Mouse (Mus musculus) left cerebral cortex, postnatal 10 days (tissue): Measurements from ENCODE around the gene Pla2g1b. TPM values are rescaled to one million over a fixed set of nuclear protein-coding genes. Genes with fewer than 3 reads are reported as not detected.
"Not testable (repeated sequence)": the region's sequence is repeated elsewhere in the genome, so short reads cannot be mapped to it uniquely, and the experiment has no call there.

Source experiments
- DNase-seq, 2 experiments: peaks; one replicate each; pipeline ENCODE4 v3.0.0; 2021 to 2022; ENCODE audit warnings: low spot score in 2 of 2, mixed read lengths in 1 of 2; ENCODE audit errors: extremely low spot score in 1 of 2
- intact Hi-C: fragments of 180-260 bp; cut with DNase I; formaldehyde crosslinking; loops from one replicate; pipeline ENCODE4 v1.15.1; 2025
- total RNA-seq, 2 experiments: library from RNA; stranded (reverse); gene quantifications; 2 replicates each; pipeline ENCODE4 v1.2.3; 2021

Gene Pla2g1b
- total RNA-seq, 2 experiments from 2014 or later = not detected

DNA sequence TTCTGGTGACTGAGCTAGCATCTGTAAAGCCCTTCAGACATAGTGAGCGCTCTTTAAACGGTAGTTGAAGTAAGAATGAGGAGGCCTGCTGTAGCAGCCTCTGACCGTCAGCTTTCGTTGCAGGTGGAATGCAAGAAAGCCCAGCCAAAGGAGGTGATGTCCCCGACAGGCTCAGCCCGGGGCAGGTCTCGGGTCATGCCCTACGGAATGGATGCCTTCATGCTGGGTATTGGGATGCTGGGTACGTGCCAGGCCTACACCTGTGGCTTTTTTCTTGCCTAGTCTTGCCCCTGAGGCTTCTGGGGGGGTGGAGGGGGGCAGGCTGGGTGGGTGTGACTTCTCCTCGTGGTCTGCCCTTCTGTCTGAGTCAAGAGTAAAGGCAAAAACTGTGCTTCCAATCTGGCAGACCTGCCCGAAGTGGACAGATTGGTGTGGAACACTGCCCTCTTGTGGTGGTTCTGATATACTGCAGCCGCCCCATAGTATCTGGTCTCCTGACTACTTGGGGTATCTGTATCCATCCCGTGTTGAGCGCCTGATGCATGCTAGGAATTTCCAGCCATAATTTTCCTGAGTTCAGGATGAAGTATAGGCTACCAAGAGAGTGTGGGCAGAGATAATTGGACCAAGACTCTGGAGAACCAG is 24.7 kb upstream of the Pla2g1b start:
- intact Hi-C loops = loop anchor here (2.0 kb wide), 1 partner anchor 83 kb away; no protein-coding TSS in a partner anchor
- peak; percentile 78 to 82 for DNase-seq

DNA sequence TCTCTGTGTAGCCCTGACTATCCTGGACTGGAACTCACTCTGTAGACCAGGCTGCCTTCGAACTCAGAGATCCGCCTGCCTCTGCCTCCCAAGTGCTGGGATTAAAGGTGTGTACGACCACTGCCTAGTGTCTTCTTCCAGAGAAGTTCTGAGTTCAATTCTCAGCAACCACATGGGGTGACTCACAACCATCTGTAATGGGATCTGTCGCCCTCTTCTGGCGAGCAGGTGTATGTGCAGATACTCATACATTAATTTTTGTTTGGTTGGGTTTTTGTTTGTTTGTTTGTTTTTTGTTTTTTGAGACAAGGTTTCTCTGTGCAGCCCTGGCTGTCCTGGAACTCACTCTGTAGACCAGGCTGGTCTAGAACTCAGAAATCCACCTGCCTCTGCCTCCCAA is 23.4 kb upstream of the Pla2g1b start:
- DNase-seq, intact Hi-C loops: not testable (repeated sequence)

DNA sequence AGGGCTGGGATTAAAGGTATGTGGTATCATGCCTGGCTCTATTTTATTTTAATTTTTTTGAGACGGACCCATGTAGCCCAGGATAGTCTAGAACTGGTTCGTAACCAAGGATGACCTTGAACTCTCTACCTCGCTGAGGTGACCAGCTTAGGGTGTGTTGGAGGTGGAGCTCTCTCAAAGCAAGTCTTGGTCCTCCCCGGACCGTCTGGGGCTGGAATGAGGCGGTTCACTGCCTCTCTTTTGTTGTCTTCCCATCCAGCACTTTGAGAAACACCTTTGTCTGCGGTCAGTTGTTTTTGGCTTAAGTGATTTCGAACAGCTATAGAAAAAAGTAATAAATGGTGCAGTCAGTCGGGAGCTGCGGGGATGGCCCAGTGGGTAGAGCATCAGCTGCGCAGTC is 21.9 kb upstream of the Pla2g1b start:
- no peak for DNase-seq
- intact Hi-C loops = no loop called here

DNA sequence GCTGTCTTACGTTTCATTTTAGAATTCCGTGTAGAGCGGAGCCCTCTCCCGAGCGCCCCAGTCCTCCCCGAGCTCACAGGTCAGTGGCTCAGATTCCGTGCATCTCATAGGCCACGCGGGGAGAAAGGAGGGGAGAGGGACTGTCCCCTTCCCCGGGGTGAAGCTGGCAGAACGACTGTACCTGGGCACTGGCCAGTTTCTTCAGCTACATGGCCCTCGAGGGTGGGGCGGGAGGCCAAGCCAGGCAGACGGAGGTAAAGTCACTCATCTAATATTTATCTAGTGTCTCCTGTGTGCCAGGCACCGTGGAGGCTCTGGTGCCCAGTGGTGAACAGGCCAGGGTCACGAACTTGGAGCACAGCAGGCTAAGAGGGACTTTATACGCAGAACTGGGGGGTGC is 19.0 kb upstream of the Pla2g1b start:
- intact Hi-C loops = no loop called here
- DNase-seq = no peak

DNA sequence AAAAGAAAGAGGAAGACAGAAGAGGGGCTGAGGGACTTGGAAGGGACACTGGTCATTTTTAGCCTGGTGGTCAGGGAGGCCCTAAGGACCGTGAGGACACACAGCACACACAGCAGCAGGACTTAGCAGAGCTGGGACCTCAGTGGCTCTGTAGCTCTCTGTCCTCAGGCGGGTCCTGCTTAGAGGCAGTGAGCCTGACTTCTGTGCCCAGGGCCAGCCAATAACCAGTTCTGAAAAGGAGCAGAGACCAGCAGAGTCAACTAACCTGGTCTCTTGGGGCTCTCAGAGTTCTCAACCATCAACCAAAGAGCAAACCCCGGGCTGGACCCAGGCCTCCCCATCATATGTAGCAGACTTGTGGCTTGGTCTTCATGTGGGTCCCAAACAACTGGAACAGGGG is 16.8 kb upstream of the Pla2g1b start:
- no peak for DNase-seq
- intact Hi-C loops = no loop called here

DNA sequence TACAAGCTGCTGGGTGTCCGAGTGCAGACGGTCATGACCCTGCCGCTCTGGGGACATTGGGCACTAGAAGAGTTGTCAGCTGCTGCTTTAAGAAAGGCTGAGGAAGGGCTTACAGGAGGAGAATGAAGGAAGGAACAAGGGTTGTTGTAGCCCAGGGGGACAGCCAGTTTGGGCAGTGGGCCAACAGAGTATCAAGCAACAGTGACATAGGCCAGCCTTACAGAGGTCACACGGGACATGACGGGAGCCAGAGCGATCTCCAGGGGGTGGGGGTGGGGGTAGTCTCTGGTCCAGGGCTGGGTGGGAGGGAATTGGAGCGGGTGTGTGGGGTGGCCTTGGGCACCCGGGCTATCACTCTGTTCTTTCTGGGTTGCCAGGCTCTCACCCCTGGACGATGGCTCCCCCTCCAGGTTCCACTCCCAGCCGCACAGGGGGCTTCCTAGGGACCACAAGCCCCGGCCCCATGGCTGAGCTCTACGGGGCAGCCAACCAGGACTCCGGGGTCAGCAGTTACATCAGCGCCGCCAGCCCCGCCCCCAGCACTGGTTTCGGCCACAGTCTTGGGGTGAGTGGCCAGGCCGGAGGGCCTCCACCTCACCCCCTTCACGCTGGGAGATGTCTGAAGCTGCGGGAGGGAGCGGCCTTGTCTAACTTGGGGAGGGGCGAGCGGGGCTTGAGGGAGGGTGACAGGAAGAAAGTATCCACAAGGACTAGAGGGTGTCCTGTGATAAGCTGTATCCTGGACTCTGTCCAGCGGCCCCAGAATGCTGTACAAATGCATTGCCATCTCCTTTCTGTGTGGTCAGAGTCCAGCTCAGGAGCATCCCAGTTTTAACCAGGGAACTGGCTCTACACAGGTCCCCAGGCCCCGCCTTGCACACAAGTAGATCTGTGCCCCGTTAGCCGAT is 15.4 kb upstream of the Pla2g1b start:
- intact Hi-C loops = no loop called here
- DNase-seq = no peak

DNA sequence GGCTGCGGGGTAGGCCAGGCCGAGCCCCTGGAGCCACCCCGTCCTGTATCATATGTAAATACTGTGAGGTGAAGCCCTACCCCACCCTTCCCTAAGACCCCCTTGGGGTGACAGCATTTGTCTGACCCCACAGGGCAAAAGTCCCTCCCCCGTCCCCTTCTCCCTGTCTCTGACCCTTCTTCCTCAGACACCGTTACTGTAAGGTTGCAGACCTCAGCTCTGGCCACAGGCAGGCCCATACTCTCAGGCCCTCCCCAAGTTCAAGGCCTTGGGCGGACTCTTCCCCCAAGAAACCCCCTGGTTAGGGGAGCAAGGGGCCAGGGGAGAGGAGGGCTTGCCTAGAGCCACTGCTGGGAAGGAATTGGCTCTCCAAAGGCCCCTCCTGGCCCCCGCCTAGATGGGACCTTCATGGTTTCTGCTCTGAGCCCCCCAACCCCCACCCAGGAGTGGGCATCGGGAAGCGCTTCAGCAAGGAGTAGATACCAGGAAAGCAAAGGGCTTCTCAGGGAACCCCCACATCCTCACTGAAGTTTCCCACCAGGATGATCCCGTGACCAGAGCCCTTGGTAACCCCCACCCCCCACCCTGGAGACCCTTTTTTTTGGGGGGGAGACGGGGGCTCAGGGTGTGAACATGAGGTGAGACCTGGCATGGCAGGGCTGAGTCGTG is 11.5 kb upstream of the Pla2g1b start:
- DNase-seq = no peak
- intact Hi-C loops = no loop called here

DNA sequence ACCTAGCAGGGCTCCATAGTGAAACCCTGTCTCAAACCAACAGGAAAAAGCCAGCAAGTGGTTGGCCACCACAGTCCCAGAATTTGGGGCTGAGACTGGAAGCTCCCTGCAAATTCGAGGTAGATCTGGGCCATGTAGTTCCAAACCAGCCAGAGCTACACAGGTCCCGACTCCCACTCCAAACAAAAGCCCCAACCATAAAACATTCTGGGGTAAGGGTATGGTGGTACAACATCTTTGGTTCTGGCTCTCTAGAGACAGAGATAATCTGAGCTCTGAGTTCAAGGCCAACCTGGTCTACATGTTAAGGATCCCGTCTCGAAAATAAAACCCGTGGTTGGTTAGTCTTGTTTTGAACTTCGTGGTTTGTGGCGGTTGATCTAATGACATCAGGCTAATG is 10.2 kb upstream of the Pla2g1b start:
- DNase-seq = no peak
- intact Hi-C loops = no loop called here

DNA sequence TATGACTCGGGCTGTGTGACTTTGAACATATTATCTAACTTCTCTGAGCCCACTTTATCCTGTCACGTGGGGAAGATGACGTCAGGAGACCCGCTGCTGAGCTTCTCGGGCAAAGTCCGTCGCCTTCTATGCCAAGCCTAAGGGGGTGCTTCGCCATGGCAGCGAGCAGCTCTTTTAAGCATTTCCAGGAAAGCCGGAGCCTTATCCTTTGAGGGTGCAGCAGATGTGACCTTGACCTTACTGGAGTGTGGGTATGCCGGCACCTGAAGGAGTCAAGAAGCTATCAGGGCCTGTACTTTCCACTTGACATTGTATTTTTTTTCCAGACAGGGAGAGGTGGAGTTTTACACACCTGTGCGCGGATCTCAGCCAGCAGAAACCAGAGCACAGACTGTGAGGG is 7.1 kb upstream of the Pla2g1b start:
- intact Hi-C loops = no loop called here
- no peak for DNase-seq

DNA sequence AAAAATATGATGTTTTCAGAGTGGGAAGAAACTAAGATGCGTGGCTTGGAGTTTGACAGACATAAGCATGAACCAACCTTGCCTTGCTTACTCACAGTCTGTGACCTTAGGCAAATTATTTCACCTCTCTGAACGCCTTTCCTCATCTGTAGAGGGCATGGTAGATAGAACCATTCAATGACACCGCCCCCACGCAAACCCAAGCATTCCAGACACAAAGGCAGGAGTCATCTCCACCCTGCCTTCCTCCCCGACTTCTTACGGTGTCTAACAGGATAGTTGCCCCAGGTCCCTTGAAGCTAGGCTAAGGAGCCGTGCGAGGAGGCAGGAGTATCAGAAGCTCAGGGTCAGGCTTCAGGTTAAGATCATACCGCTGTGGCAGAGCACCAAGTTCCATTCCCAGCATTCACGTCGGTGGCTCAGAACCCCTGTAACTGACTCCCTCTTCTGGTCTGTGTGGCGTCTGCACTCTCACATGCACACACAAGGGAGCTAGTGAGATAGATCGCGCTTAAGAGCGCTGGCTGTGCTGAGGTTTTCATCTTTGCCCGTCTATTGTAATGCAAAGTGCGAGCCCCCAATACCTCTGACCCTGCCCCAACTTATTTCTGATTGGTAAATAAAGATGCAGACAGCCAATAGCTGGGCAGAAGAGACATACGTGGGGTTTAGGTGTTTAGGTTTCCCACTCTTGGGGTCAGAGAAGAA is 1.5 kb upstream of the Pla2g1b start:
- DNase-seq = no peak
- intact Hi-C loops = no loop called here

DNA sequence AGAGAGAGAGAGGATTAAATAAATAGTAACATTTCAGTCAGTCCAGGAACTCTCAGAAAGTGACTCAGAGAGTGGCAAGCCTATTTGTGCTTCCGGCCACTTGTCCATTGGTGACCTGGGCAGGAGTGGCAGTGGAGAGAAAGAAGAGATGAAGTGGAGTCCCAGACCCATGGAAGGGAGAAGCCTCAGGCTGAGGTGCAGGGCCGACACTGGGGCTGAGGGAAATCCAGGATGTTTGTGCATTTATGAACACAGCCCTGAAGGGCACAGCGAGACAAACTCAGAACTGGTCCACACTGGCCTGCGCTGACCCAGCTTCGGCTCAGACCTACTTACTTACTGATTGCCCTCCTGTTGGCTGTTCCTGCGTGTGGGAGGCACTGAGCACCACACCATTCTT is 3.7 kb downstream of the Pla2g1b start:
- intact Hi-C loops = no loop called here
- no peak for DNase-seq

DNA sequence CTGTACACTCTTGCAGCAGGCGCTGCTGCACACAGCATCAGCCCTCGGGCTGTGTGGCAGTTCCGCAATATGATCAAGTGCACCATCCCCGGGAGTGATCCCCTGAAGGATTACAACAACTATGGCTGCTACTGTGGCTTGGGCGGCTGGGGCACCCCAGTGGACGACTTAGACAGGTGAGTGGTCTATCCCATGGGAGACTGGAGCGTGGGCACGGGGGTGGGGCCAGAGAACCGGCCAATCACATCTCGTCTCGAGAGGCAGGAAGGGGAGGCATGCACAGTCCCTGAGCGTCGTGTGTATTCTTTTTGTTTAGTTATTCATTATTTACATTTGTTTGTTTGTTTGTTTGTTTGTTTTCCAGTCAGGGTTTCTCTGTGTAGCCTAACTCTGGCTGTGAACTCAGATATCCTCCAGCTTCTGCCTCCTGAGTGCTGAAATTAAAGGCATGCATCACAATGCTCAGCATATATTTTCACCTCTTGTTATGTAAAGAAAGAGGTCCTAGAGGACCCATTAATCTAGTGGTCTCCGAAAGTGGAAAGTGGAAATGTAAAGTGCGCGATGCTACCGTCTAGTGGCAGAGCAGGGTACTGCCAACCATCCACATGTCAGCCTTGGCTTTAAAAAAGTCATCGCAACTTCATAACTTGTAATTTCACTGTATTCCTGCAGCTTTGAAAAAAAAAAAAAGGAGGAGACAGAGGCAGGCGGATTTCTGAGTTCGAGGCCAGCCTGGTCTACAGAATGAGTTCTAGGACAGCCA is 4.9 kb downstream of the Pla2g1b start:
- intact Hi-C loops = no loop called here
- DNase-seq = no peak

DNA sequence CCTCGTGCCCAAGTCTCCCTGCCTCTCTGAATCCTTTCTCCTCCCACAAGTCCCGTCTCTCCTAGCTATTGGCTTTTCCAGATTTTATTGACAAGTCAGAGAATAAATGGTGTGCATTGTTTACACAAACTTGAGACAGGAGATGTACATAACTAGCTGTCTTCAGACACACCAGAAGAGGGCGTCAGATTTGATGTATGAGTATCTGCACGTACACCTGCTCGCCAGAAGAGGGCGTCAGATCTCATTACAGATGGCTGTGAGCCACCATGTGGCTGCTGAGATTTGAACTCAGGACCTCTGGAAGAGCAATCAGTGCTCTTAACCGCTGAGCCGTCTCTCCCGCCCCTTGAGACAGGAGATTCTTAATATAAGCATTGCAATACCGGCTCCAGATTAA is 7.1 kb downstream of the Pla2g1b start:
- intact Hi-C loops = no loop called here
- DNase-seq = no peak

DNA sequence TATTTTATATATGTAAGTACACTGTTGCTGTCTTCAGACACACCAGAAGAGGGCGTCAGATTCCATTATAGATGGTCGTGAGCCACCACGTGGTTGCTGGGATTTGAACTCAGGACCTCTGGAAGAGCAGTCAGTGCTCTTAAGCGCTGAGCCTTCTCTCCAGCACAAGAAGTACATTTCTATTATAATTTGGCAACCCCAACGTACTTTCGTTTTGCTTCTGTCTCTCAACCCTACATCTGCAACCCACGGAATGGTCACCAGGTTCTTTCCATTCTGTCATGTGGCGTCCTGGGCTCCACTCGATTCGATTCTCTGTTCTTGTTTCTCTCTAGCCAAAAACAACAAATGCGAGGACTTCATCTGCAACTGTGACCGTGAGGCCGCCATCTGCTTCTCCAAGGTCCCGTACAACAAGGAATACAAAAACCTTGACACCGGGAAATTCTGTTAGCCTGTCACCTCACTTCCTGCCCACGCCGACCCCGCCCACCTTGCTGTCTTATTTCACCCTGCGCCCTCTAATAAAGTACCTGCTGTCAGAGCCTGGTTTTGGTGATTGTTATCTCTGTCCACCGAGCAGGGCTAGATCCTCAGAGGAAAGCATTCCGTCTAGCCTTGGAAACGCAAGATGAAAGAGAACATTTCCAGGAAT is 8.2 kb downstream of the Pla2g1b start:
- intact Hi-C loops = no loop called here
- no peak for DNase-seq

DNA sequence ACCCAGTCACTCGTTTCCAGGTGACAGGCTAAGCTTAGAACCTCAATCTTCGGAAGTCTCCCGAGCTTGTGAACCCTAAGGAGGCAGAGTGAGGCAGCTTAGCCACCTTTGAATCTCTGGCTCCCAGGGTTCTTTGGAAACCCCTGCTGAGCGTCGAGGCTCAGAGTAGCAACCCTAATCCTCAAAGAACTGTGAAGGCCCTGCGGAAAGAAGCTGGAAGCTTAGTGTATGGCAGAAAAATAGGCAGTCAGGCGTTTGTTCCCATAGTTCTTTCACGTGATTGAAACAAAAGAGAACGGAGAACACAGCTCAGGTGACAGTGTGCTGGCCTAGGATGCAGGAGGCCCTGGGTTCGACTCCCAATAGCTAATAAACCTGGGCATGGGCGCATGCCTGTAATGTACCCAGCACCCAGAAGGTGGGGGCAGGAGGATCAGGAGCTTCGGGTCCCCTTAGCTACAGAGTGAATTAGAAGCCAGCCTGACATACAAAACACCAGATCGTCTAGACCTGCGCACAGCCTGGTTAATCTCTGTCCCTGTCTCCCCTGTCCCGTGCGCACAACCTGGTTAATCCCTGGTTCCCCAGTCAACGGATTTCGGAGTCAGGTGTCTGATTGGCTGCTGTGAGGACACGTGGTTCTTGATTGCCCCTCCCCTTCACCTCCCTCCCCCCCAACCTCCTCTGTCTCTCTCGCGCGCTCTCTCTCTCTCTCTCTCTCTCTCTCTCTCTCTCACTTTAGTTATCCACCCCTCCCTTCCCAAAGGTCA is 9.5 kb downstream of the Pla2g1b start:
- intact Hi-C loops = no loop called here

DNA sequence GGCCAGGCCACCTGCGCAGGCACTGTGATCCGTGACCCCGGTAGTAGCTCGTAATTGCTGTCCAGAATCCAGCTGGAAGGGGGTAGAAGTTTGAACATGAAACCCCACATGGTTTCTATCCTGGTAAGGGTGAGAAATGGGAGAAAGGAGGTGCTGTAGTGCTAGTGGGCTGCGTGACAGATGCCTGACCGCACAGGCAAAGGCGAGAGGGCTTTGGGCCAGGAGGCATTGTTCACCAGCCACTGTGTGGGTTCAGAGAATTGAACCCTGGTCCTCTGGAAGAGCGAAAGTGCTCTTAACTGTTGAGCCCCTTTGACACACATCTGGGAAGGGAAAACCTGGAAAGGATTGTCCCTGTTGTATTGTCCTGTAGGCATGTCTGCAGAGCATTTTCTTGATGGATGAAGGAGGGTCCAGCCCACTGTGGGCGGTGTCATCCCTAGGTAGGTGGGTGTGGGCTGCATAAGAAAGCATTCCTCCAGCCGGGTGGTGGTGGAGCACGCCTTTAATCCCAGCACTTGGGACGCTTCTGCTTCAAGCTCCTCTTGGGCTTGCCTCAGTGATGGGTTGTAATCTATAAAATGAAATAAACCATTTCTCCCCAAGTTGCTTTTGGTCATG is 10.2 kb downstream of the Pla2g1b start:
- DNase-seq = no peak
- intact Hi-C loops = no loop called here

More for the DNA sequence above, 9.5 kb downstream of the Pla2g1b start:
- DNase-seq = peak in 1 of 2 experiments; percentile 53

DNA sequence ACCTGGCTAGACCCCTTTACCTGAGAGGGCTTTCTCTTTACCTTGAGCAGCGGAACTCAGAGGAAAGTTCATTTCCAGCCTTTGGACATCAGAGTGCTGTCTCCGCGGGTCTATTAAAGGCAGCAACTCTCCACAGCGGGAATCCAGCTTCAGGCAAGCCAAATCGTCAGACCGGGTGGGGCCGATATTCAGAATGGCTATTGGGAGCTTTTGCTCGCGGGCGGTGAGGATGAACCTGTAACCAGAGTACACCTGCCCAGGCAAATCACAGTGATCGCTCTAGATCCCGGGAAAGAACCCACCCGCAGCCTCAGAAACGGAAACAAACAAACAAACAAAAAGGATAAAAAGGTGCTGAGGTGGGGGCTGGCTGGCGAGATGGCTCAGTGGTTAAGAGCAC is 13.5 kb downstream of the Pla2g1b start:
- DNase-seq = no peak
- intact Hi-C loops = no loop called here
